Mouse (Mus musculus) olfactory bulb, adult 2 months (tissue): Measurements from ENCODE around the gene Lsamp.

Experiments used
- CTCF ChIP-seq: fragments of 200-500 bp; IDR thresholded peaks from 2 replicates; pipeline ENCODE4 v1.5.1; 2012; ENCODE audit warnings: low read depth, mild to moderate bottlenecking, low read length, moderate library complexity; ENCODE audit not compliant: insufficient read depth
- POLR2A ChIP-seq: fragments of 200-500 bp; IDR thresholded peaks from 2 replicates; pipeline ENCODE4 v1.6.1; 2012; ENCODE audit warnings: mild to moderate bottlenecking, low read depth, low read length, moderate library complexity; ENCODE audit not compliant: insufficient read depth

DNA sequence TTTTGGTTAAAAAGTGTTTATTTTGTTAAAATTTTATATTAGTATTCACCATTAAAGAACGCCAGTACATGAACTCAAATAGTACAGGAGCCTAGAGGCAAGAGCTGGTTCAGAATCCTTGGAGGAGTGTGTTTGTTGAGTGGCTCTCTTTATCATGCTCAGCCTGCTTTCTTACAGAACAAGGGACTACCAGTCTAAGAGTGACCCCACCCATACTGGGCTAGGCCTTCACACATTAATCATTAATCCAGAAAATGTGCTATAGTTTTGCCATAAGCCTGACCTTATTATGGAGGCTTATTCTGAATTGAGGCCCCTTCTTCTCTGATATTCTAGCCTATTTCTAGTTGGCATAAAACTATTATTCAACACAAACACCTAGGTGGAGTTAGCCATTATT, 52.6 kb downstream of the Lsamp start:
- TF ChIP-seq POLR2A (no peak), CTCF (no peak)
